Mouse (Mus musculus) cerebellum, postnatal 14 days (tissue): ENCODE measurements around the gene Olfr492.

Experiments
- DNase-seq, 2 experiments: peaks; one replicate each; pipeline ENCODE4 v3.0.0; 2021; ENCODE audit warnings: mixed read lengths in 2 of 2

Olfr492 gene

DNA sequence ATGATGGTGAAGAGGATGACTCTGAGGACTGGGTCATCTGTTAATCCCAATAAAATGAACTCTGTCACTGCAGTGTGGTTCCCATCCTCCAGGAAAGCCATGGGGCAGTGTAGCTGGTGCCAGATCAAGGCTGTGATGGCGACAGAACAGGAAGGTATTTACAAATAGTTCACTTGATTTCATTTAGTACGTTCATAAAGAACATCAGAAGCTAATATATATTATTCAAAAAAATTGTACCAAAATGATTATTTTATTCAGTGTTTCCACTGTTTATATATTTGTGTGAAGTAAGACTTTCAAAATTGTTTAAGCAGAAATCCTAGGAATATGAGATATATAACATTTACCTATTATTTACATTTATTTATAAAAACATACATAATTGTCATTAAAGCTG is at the start of gene Olfr492:
Olfr492 (minus strand) TSS at position 101 of the 400 bp plus-strand sequence.
- no peak for DNase-seq

DNA sequence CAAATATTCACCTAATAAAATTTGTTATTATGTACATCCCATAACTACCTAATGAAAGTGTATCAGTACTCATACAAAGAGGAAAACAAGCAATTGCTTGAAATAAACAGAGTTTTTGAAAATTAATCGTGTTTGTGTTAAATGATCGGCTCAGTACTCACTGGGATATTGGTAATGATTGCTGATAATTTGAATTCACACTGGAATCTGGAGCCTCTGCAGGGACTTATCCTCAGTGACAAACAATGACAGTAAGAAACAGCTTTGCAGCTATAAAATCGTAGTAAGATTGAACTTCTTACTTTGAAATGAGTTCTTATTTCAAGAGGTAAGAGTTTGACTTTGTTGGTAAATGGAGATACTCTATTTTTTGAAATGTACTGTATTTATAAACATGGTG is 41.6 kb upstream of the Olfr492 start, which contains the start of gene Olfr494:
Olfr494 (plus strand) TSS at position 301 of the 400 bp plus-strand sequence.
- DNase-seq, result no peak

DNA sequence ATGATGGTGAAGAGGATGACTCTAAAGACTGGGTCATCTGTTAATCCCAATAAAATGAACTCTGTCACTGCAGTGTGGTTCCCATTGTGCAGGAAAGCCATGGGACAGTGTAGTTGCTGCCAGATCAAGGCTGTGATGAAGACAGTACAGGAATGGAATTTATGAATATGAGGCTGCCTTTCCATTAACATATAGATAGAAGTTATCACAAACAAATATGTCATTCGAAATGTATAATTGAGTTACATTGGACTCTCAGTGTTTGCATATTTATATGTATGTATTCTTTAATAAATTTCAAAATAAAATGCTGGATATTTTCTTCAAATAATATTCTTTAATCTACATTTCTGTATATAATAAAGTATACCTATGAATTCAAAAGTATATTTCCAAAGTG is 23.4 kb upstream of the Olfr492 start, which contains the start of gene Olfr493:
Olfr493 (minus strand) TSS at position 101 of the 400 bp plus-strand sequence.
- DNase-seq, result no peak

DNA sequence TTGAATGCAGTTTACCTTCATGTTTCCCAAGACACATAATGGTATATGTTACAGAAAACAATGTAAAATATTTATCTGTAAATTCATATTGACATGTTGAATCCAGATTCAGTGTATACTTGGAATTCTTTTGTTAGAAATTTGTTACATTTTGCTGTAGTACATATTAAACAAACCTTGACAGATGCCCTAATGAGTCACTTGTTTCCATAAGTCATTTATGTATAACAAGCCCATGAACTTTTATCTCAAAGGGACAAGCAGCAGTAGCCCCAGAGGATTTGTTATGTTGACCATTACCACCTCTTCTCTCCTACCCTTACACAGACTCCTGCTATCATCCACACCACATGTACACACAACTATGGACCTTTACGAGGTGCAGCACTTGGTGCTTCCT is 10.3 kb downstream of the Olfr492 start, which contains the start of gene Olfr491:
Olfr491 (plus strand) TSS at position 301 of the 400 bp plus-strand sequence.
- DNase-seq, result no peak

DNA sequence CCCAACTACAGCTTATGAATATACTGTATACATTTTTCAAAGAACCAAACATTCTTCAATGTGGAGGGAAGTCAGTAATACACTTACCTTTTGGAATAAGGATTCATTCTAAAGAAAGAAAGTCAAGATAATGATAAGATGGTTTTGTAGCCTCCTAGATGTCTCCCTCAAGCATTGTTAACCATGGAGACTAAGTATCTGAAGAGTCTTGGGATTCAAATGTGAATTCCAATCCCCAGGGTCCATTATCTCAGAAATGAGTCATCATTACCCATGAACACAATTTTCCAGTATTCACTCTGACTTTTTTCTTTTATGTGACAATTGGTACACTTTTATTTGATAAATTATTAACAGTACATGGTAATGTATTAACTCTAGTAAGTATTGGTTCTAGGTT is 34.6 kb downstream of the Olfr492 start, which contains the start of gene Olfr490:
Olfr490 (minus strand) TSS at position 101 of the 400 bp plus-strand sequence.
- no peak for DNase-seq
